30 mouse cellular contexts compared by ENCODE assay signal in genomic region chr8:79367959-79368358, GRCm38 (mm10). TPM values are rescaled to one million over a fixed set of nuclear protein-coding genes. Genes with fewer than 3 reads are reported as not detected.
A peak's percentile ranks its signal among the peaks of the same experiment; 100 is the strongest.
DNase-seq lines count a peak whose midpoint lies in the region; ATAC-seq and TF ChIP-seq lines count a peak whose summit lies in the region.
"Had no signal": no experiment of that assay in that cellular context is flagged by ENCODE, and none has a peak within 500 bp of the region (broad histone marks: within the 10 kb centered on the region; RNA-seq: fewer than 3 reads in every experiment).

No protein-coding gene starts in this region.

- no peak overlapping the region; the same call in 1 of the 2 replicates for H3K4me2 ChIP-seq in liver, embryonic 11.5 days
- 0 out of 2 replicates have a peak overlapping the region, but pooled peaks have one; percentile 21 for H3K4me2 ChIP-seq in lung, embryonic 16.5 days (ENCODE audit: low read depth, low read length)
- H3K4me2 ChIP-seq: heart, embryonic 13.5 days; hindbrain, embryonic 14.5 days; limb, embryonic 13.5 days; midbrain, embryonic 15.5 days; neural tube, embryonic 15.5 days; stomach, embryonic 15.5 days had no signal

- H3K4me3 ChIP-seq in gastrocnemius, adult 2 months: no peak overlapping the region
- H3K4me3 ChIP-seq in liver, adult 2 months (ENCODE audit: insufficient read depth, low read depth, low read length): no peak overlapping the region
- no peak overlapping the region for H3K4me3 ChIP-seq in liver, embryonic 11.5 days (ENCODE audit: low read depth, low read length)
- H3K4me3 ChIP-seq in lung, embryonic 16.5 days (ENCODE audit: low read length): no peak overlapping the region
- no peak overlapping the region for H3K4me3 ChIP-seq in lung, adult 2 months (replicated peaks; ENCODE audit: extremely low read depth, low read depth, low read length)
- H3K4me3 ChIP-seq in small intestine, adult 2 months (ENCODE audit: low read depth, low read length): no peak overlapping the region
- H3K4me3 ChIP-seq: erythroblast, embryonic 14.5 days; heart, adult 2 months; heart, embryonic 13.5 days; limb, embryonic 13.5 days; midbrain, embryonic 10.5 days; midbrain, embryonic 15.5 days; neural tube, embryonic 15.5 days; stomach, embryonic 15.5 days had no signal

- no peaks in the 10 kb centered on the region for H3K27me3 ChIP-seq in liver, adult 2 months (ENCODE audit: control insufficient read depth, insufficient read depth, low read length)
- no peaks in the 10 kb centered on the region for H3K27me3 ChIP-seq in liver, embryonic 11.5 days (replicated peaks; ENCODE audit: control insufficient read depth, insufficient read depth, low read length)
- no peaks in the 10 kb centered on the region for H3K27me3 ChIP-seq in lung, embryonic 16.5 days (ENCODE audit: control insufficient read depth, insufficient read depth, low read depth, low read length)
- no peaks in the 10 kb centered on the region for H3K27me3 ChIP-seq in small intestine, adult 2 months (ENCODE audit: control insufficient read depth, insufficient read depth, low read length)
- H3K27me3 ChIP-seq: CH12.LX; heart, embryonic 13.5 days; limb, embryonic 13.5 days; midbrain, embryonic 15.5 days; neural tube, embryonic 15.5 days; stomach, embryonic 15.5 days had no signal

- no peak for DNase-seq in gastrocnemius, adult 2 months
- no peak for DNase-seq in gastrocnemius, postnatal 36 days
- DNase-seq in liver, adult 2 months (ENCODE audit: extremely low read depth, low read depth, low spot score): peak; percentile 75
- DNase-seq in liver, embryonic 11.5 days (ENCODE audit: low spot score): no peak
- no peak for DNase-seq in lung, adult 2 months
- no peak for DNase-seq in frontal cortex, postnatal 36 days (ENCODE audit: low spot score in 2 of 2)
- DNase-seq: adrenal gland, adult 2 months; cerebellum, adult 2 months; cerebellum, postnatal 14 days; gastrocnemius, postnatal 25 days; heart, adult 2 months; heart, postnatal 10 days; kidney, adult 8-10 months; lung, postnatal 10 days; retina, postnatal 1 day; right cerebral cortex, postnatal 14 days; thymus, adult 18-20 months; thymus, postnatal 36 days had no signal

- TF ChIP-seq CTCF in gastrocnemius, adult 2 months (IDR thresholded peaks at IDR 0.05): no peak
- TF ChIP-seq CTCF in liver, adult 2 months (IDR thresholded peaks at IDR 0.05; ENCODE audit: low read depth, low read length): no peak
- TF ChIP-seq CTCF in lung, adult 2 months (IDR thresholded peaks at IDR 0.05; ENCODE audit: insufficient read depth, low read length): no peak
- TF ChIP-seq CTCF in small intestine, adult 2 months (IDR thresholded peaks at IDR 0.05; ENCODE audit: extremely low read depth, insufficient read length, insufficient replicate concordance, low read depth, low read length): no peak

- H3K4me1 ChIP-seq in liver, adult 2 months (ENCODE audit: control insufficient read depth, insufficient read depth, low read length): peaks cover 32% of the 10 kb centered on the region
- H3K4me1 ChIP-seq in liver, embryonic 11.5 days (replicated peaks; ENCODE audit: control insufficient read depth, insufficient read depth, low read length): peaks cover 12% of the 10 kb centered on the region
- peaks cover 40% of the 10 kb centered on the region for H3K4me1 ChIP-seq in lung, embryonic 16.5 days (replicated peaks; ENCODE audit: control insufficient read depth, insufficient read depth, low read length)
- peaks cover 30% of the 10 kb centered on the region for H3K4me1 ChIP-seq in lung, adult 2 months (ENCODE audit: control insufficient read depth, insufficient read depth, low read length)
- H3K4me1 ChIP-seq in small intestine, adult 2 months (ENCODE audit: control insufficient read depth, insufficient read depth, insufficient read length, low read length): peaks cover 28% of the 10 kb centered on the region
- H3K4me1 ChIP-seq: midbrain, embryonic 10.5 days had no signal

- intact Hi-C loops in gastrocnemius, adult 2 months (cut with DNase I): no loop called here
- intact Hi-C loops in gastrocnemius, postnatal 36 days (cut with DNase I): no loop called here

- H3K36me3 ChIP-seq in liver, adult 2 months (ENCODE audit: control insufficient read depth, insufficient read depth, low read length): no peaks in the 10 kb centered on the region
- peaks cover 3% of the 10 kb centered on the region; the same call in 1 of the 2 replicates for H3K36me3 ChIP-seq in liver, embryonic 11.5 days (ENCODE audit: control insufficient read depth, insufficient read depth, low read length)
- peaks cover 14% of the 10 kb centered on the region; the same call in 1 of the 2 replicates for H3K36me3 ChIP-seq in lung, embryonic 16.5 days (ENCODE audit: control insufficient read depth, insufficient read depth, low read length)
- peaks cover 11% of the 10 kb centered on the region for H3K36me3 ChIP-seq in small intestine, adult 2 months (ENCODE audit: control insufficient read depth, insufficient read depth, low read length)

- H3K27ac ChIP-seq in gastrocnemius, adult 2 months: peak overlapping the region; percentile 31
- H3K27ac ChIP-seq in liver, adult 2 months (replicated peaks; ENCODE audit: insufficient read depth, low read depth, low read length): no peak overlapping the region
- H3K27ac ChIP-seq in liver, embryonic 11.5 days (ENCODE audit: low read depth, low read length): no peak overlapping the region
- H3K27ac ChIP-seq in lung, embryonic 16.5 days (ENCODE audit: low read length): peak overlapping the region; percentile 69
- H3K27ac ChIP-seq in small intestine, adult 2 months (ENCODE audit: insufficient read depth, low read depth, low read length): peak overlapping the region; percentile 96
- H3K27ac ChIP-seq: heart, embryonic 13.5 days; hindbrain, embryonic 14.5 days; limb, embryonic 13.5 days; midbrain, embryonic 10.5 days; midbrain, embryonic 15.5 days; neural tube, embryonic 15.5 days had no signal

- no peaks in the 10 kb centered on the region for H3K9me3 ChIP-seq in liver, embryonic 11.5 days (ENCODE audit: control insufficient read depth, low read length)
- H3K9me3 ChIP-seq in lung, embryonic 16.5 days (ENCODE audit: control insufficient read depth, low read length): no peaks in the 10 kb centered on the region
- H3K9me3 ChIP-seq: heart, embryonic 13.5 days; limb, embryonic 13.5 days; midbrain, embryonic 10.5 days; midbrain, embryonic 15.5 days; neural tube, embryonic 15.5 days; stomach, embryonic 15.5 days had no signal

- ATAC-seq in liver, embryonic 11.5 days (replicated peaks; ENCODE audit: low FRiP score): no peak
- peak; percentile 72 for ATAC-seq in lung, embryonic 16.5 days (ENCODE audit: low read depth)
- ATAC-seq: activated CD4-positive, CD25-positive, alpha-beta regulatory T cell, adult 4 months; midbrain, embryonic 15.5 days had no signal

- WGBS in liver, adult 2 months: 26% methylated on average over 4 of the region's 4 CpGs
- WGBS in liver, embryonic 11.5 days: 82% methylated on average over 4 of the region's 4 CpGs
- 68% methylated on average over 4 of the region's 4 CpGs for WGBS in lung, embryonic 16.5 days
- 65% methylated on average over 4 of the region's 4 CpGs for WGBS in lung, adult 2 months
- 28% methylated on average over 4 of the region's 4 CpGs for WGBS in small intestine, adult 2 months

- peaks cover 46% of the 10 kb centered on the region for H3K79me2 ChIP-seq in liver, adult 2 months (ENCODE audit: control insufficient read depth, insufficient read depth, low read length)

- no peak overlapping the region for H3K9ac ChIP-seq in liver, adult 2 months (ENCODE audit: low read depth, low read length)
- no peak overlapping the region for H3K9ac ChIP-seq in liver, embryonic 11.5 days (ENCODE audit: low read depth, low read length)
- H3K9ac ChIP-seq in lung, embryonic 16.5 days (ENCODE audit: low read length): no peak overlapping the region
- H3K9ac ChIP-seq: heart, embryonic 13.5 days; hindbrain, embryonic 14.5 days; limb, embryonic 13.5 days; midbrain, embryonic 15.5 days; neural tube, embryonic 15.5 days; stomach, embryonic 15.5 days had no signal

- TF ChIP-seq POLR2A in liver, adult 2 months (IDR thresholded peaks at IDR 0.05; ENCODE audit: extremely low read depth, insufficient read depth, low read length): no peak
- no peak for TF ChIP-seq POLR2A in lung, adult 2 months (IDR thresholded peaks at IDR 0.05; ENCODE audit: borderline replicate concordance, extremely low read depth, low read depth, low read length)
- no peak for TF ChIP-seq POLR2A in small intestine, adult 2 months (IDR thresholded peaks at IDR 0.05; ENCODE audit: low read depth, low read length)

RNA-seq across cellular contexts. Expression of gene Smad1, which starts 31.4 kb away (rescaled TPM):
- total RNA-seq in gastrocnemius, adult 2 months (2021): 1 to 10 TPM; 8.9 to 9.5 TPM
- 10 to 100 TPM in 1 of 2 experiments, 1 to 10 TPM in 1; 8.8 to 10.4 TPM for total RNA-seq in gastrocnemius, postnatal 36 days (2021)
- total RNA-seq in liver, adult 2 months (2014; rRNA removed): 10.8 and 12.0 TPM in 2 replicates
- polyA plus RNA-seq in liver, adult 2 months (2012; rRNA removed): 17.5 and 25.5 TPM in 2 replicates
- polyA plus RNA-seq in liver, embryonic 11.5 days (2014; fragmentation: Nextera tagmentation; extraction: Ambion mirVana): 18.5 TPM in 2 replicates
- polyA plus RNA-seq in lung, embryonic 16.5 days (2015; fragmentation: Nextera tagmentation; extraction: Ambion mirVana): 37.2 and 39.8 TPM in 2 replicates
- 35.0 and 46.0 TPM in 2 replicates for polyA plus RNA-seq in lung, adult 2 months (2012; rRNA removed)
- 27.3 and 54.1 TPM in 2 replicates for polyA plus RNA-seq in small intestine, adult 2 months (2012; rRNA removed)
- total RNA-seq: CH12.LX had no signal

Comparison
In these comparisons a context has a peak if more than half of its experiments do, and no peak if none do; other contexts are left out.
1. H3K27ac ChIP-seq: peak in gastrocnemius, adult 2 months (single experiment), lung, embryonic 16.5 days (single experiment) and small intestine, adult 2 months (single experiment); none in liver, adult 2 months (single experiment) and liver, embryonic 11.5 days (single experiment).